Mouse (Mus musculus) heart, adult 2 months (tissue): ENCODE measurements around the gene Epb41l3. TPM values are rescaled to one million over a fixed set of nuclear protein-coding genes. Genes with fewer than 3 reads are reported as not detected.

Source experiments
- DNase-seq, 2 experiments: peaks; one replicate each; pipeline ENCODE4 v3.0.0; 2021
- H3K27ac ChIP-seq: fragments of 200-600 bp; 2 replicates; pipeline ENCODE4 v1.8.1; 2022
- H3K27me3 ChIP-seq: fragments of 200-500 bp; 2 replicates; pipeline ENCODE4 v1.6.1; 2012; ENCODE audit warnings: mild to moderate bottlenecking, low read length, inconsistent platforms, mixed read lengths; ENCODE audit not compliant: control insufficient read depth, insufficient read depth
- H3K36me3 ChIP-seq: fragments of 200-500 bp; 2 replicates; pipeline ENCODE4 v1.6.1; 2012; ENCODE audit warnings: low read length, inconsistent platforms; ENCODE audit not compliant: control insufficient read depth, insufficient read depth
- H3K4me1 ChIP-seq: fragments of 200-500 bp; 2 replicates; pipeline ENCODE4 v1.6.1; 2011; ENCODE audit warnings: low read length; ENCODE audit not compliant: control insufficient read depth, insufficient read depth
- H3K4me3 ChIP-seq: fragments of 200-600 bp; 2 replicates; pipeline ENCODE4 v1.8.1; 2022
- H3K79me2 ChIP-seq: fragments of 200-500 bp; replicated peaks from 2 replicates; pipeline ENCODE4 v1.6.1; 2012; ENCODE audit warnings: mild to moderate bottlenecking, inconsistent platforms, low read length, moderate library complexity, mixed read lengths; ENCODE audit not compliant: control insufficient read depth, insufficient read depth
- H3K9ac ChIP-seq: fragments of 200-500 bp; 2 replicates; pipeline ENCODE4 v1.6.1; 2012; ENCODE audit warnings: low read depth, mild to moderate bottlenecking, control low read depth, inconsistent platforms, low read length, mixed read lengths
- CTCF ChIP-seq: fragments of 200-600 bp; IDR thresholded peaks from 2 replicates; pipeline ENCODE4 v1.8.1; 2022; ENCODE audit warnings: antibody characterized with exemption, mild to moderate bottlenecking, moderate library complexity
- EP300 ChIP-seq: fragments of 200-500 bp; IDR thresholded peaks from 2 replicates; pipeline ENCODE4 v1.6.1; 2011; ENCODE audit warnings: low read depth, low read length, control low read depth; ENCODE audit not compliant: insufficient read depth
- POLR2A ChIP-seq: fragments of 200-500 bp; IDR thresholded peaks from 2 replicates; pipeline ENCODE4 v1.6.1; 2011; ENCODE audit warnings: mild to moderate bottlenecking, low read depth, low read length, control low read depth; ENCODE audit not compliant: insufficient read depth
- WGBS: fragments of 180-500 bp; shearing (Covaris S2); methylation state at CpG from one replicate; pipeline ENCODE4 v1.1.7; 2018; 5-methylcytosine and 5-hydroxymethylcytosine counted together
- intact Hi-C: fragments of 180-260 bp; cut with DNase I; formaldehyde crosslinking; loops from one replicate; pipeline ENCODE4 v1.15.1; 2025
- polyA plus RNA-seq: library from polyadenylated mRNA; depleted of rRNA; stranded (reverse); fragments of >200 nt; gene quantifications from 2 replicates; pipeline ENCODE4 v1.2.3, GENCODE M21; 2012
- total RNA-seq, 2 experiments: library from RNA; stranded (reverse); gene quantifications; 2 replicates each; pipeline ENCODE4 v1.2.3; 2021

Gene Epb41l3
- total and polyA plus RNA-seq, 3 experiments, result 3.0 to 13.5 (median 13.5) TPM

DNA sequence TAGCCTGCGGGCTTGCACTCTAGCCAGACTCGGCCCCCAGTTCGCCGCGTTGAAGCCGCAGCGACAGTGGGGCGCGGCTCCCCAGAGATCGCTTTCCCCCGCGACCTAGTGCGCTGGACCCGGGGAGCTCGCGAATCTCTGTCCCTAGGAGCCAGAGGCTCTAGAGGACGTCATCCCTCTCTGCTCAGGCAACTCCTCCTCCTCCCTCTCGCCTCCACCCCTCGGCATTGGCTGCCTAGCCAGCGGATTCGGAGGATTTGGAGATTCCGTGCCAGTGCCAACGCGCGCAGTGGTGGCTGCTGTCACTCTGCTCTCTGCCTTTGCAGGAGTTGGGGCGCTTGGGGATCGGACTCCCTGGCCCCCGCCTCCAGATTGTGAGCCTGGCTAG, 749 bp downstream of the Epb41l3 start:
- TF ChIP-seq EP300 (no peak), POLR2A (no peak), CTCF (no peak)
- 1% methylated on average over 28 of the region's 28 CpGs for WGBS

DNA sequence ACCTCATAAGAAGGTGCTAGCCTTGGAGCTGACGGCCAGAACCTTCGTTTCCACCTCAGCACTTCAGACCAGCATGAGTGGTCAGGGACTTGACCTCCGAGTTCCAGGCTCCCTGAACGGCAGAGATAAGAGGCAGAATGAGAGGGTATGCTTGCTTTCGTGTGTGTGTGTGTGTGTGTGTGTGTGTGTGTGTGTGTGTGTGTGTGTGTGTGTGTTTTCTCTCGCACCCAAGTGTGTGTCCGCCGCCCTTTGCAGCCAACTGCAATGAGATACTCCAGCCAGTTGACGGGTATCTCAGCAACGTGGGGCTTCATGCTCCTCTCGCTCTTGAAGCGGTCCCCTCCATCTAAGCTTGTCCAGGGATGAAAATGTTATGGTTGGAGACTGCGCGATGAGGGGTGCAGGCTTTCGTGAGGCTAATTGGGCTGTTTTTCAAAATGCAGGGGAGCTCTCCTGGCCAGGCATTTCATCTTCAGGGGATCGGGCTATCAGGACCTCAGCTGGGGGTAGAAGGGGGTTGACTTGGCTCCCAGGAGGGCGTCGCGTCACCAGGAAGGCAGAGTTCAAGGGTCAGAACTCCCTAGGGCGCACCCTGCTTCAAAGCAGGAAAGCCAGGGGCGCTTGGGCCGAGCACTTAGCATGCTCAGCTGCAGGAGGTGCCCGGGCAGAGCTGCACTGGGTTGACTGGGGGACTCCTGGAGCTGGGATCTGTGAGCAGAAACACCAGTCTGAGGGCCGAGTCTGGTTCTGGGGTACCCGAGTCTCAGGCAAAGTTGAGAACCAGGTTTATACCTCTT, 1.5 kb downstream of the Epb41l3 start:
- H3K36me3 ChIP-seq, result no peaks in the 10 kb centered on the region
- no peak for DNase-seq
- H3K27ac ChIP-seq, result no peak overlapping the region
- H3K9ac ChIP-seq, result no peak overlapping the region
- peaks cover 2% of the 10 kb centered on the region; the same call in 1 of the 2 replicates for H3K27me3 ChIP-seq
- no peaks in the 10 kb centered on the region for H3K79me2 ChIP-seq
- WGBS, result 7% methylated on average over 25 of the region's 25 CpGs
- H3K4me3 ChIP-seq, result no peak overlapping the region
- intact Hi-C loops, result no loop called here
- H3K4me1 ChIP-seq, result no peaks in the 10 kb centered on the region
- TF ChIP-seq CTCF, result no peak
- no peak for TF ChIP-seq EP300
- no peak for TF ChIP-seq POLR2A

More for the DNA sequence above, 749 bp downstream of the Epb41l3 start:
- Histone ChIP-seq H3K79me2 (no peaks in the 10 kb centered on the region), H3K9ac (peak overlapping the region; percentile 10; the same call in 1 of the 2 replicates), H3K27ac (no peak overlapping the region), H3K4me1 (no peaks in the 10 kb centered on the region), H3K36me3 (no peaks in the 10 kb centered on the region), H3K4me3 (peak overlapping the region; percentile 47), H3K27me3 (peaks cover 2% of the 10 kb centered on the region; the same call in 1 of the 2 replicates)
- intact Hi-C loops, result no loop called here
- DNase-seq, result peak; percentile 42 to 45

DNA sequence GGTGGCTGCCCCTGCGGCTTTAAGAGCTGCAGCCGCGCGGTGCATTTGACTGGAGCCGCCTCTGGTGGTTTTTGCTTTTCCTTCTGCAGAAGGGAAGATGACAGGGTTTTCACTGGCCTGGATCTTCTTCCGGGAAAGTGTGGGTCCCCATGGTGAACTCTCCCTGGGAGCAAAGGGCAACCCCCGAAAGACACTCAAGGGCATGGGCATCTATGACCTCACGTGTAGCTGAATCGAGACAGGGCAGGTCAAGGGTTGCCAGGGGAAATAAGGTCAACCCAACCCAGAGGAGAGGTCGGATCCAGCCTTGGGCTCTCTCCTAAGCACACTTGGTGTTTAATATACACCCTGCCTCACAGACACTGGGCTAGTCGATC, 2.0 kb downstream of the Epb41l3 start:
- 41% methylated on average over 11 of the region's 11 CpGs for WGBS
- peaks cover 2% of the 10 kb centered on the region; the same call in 1 of the 2 replicates for H3K27me3 ChIP-seq
- no peak for DNase-seq
- TF ChIP-seq POLR2A (no peak), CTCF (no peak), EP300 (no peak)
- H3K36me3 ChIP-seq, result no peaks in the 10 kb centered on the region
- no peak overlapping the region for H3K9ac ChIP-seq
- H3K79me2 ChIP-seq, result no peaks in the 10 kb centered on the region
- intact Hi-C loops, result no loop called here
- H3K4me3 ChIP-seq, result no peak overlapping the region
- H3K4me1 ChIP-seq, result no peaks in the 10 kb centered on the region
- no peak overlapping the region for H3K27ac ChIP-seq

DNA sequence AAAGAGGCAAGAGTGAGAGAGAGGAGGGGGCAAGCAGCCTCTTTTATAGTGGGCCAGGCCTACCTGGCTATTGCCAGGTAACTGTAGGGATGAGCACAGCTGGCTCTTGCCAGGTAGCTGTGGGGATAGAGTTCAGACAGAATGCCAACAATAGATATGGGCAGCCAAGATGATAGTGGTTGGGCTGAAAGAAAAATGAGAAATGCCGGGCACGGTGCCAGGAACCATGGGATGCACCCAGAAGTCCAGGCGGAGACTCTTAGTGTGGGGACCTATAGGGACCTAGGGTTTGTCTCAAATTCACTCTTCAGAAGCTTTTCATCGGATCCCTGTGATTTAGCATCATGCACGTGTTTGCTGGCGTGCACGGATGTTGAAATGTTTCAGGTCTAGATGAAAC, 6.8 kb downstream of the Epb41l3 start:
- 80% methylated on average over 7 of the region's 7 CpGs for WGBS
- Histone ChIP-seq H3K79me2 (no peaks in the 10 kb centered on the region), H3K4me1 (no peaks in the 10 kb centered on the region), H3K27ac (no peak overlapping the region), H3K27me3 (no peaks in the 10 kb centered on the region), H3K9ac (no peak overlapping the region), H3K4me3 (no peak overlapping the region), H3K36me3 (no peaks in the 10 kb centered on the region)
- intact Hi-C loops, result no loop called here
- TF ChIP-seq POLR2A (no peak), EP300 (no peak), CTCF (no peak)
- DNase-seq, result no peak

DNA sequence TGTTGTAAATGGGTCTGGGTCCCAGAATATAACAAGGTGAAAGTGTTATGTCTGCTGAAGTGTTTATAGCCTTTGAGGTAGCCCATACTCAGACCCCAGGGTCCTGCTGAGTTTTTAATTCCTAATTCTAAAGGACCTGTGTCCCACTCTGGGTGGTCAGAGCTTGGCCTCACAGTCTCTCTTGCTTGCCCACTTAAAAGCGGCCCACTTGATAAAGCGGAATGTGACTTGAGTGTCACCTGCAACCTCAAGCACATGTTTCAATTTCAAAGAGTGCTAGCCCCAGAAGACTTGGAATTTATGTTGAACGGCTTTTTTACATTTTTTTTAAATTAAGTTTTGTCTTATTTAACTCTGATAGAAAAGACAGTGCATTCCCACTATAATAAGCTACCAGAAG, 16.1 kb downstream of the Epb41l3 start:
- Histone ChIP-seq H3K4me3 (no peak overlapping the region), H3K9ac (no peak overlapping the region), H3K36me3 (no peaks in the 10 kb centered on the region), H3K79me2 (no peaks in the 10 kb centered on the region), H3K27ac (no peak overlapping the region), H3K27me3 (no peaks in the 10 kb centered on the region), H3K4me1 (no peaks in the 10 kb centered on the region)
- intact Hi-C loops, result no loop called here
- TF ChIP-seq EP300 (no peak), CTCF (no peak), POLR2A (no peak)
- WGBS, result 89% methylated on average over 3 of the region's 3 CpGs
- DNase-seq, result no peak

DNA sequence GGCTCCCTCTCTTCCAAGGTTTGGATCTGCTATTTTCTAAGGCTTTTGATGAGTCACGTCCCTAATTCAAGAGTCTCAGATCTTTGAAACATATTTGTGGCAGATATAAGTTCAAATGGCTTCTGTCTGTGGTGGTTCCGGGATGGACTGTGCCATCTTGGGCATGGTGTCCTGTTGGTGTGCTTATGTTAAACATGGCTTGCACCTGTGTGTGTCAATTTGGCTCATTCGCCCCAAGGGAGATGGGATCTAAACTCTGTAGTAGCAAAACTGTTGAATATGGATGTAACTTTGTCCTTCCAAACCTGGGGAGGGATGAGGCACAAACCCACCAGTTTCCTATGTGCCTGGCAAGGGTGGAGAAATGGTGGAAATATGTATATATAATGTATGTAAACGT, 21.6 kb downstream of the Epb41l3 start:
- no peak for DNase-seq
- no peaks in the 10 kb centered on the region for H3K27me3 ChIP-seq
- H3K79me2 ChIP-seq, result no peaks in the 10 kb centered on the region
- WGBS, result 83% methylated on average over 4 of the region's 4 CpGs
- no peak overlapping the region for H3K9ac ChIP-seq
- no peak overlapping the region for H3K27ac ChIP-seq
- no peak overlapping the region for H3K4me3 ChIP-seq
- H3K36me3 ChIP-seq, result no peaks in the 10 kb centered on the region
- intact Hi-C loops, result no loop called here
- TF ChIP-seq EP300 (no peak), POLR2A (no peak), CTCF (no peak)
- no peaks in the 10 kb centered on the region for H3K4me1 ChIP-seq
